Mouse (Mus musculus) liver, embryonic 18 days (tissue): ENCODE results near the gene Vmn2r83. TPM values are rescaled to one million over a fixed set of nuclear protein-coding genes. Genes with fewer than 3 reads are reported as not detected.

Experiments
- polyA plus RNA-seq: library from polyadenylated mRNA; depleted of rRNA; stranded (reverse); fragments of >200 nt; gene quantifications from 2 replicates; pipeline ENCODE4 v1.2.3, GENCODE M21; 2012; rRNA removed

The Vmn2r83 gene
- polyA plus RNA-seq, result not detected in 2 replicates

DNA sequence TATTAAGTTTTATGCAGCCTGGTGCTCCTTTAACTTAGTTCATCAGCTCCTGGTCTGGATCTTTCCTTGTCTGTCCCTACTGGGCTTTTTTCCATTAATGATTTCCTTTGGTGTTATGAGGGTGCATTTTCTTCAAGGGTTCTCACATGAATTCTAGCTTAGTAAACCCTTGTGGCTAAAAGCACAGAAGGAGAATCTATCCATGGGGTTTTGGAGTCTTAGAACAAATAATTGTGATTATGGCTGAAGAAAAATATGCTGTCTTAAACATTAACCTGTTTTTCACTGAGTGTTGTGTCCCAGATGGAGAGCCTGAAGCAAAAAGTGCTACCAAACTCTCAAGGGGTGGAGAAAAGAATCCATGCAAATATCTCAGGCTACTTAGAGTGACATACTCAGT, at the start of gene Vmn2r83:
Gene Vmn2r83, plus strand, starts transcription at position 301 of the 400 bp plus-strand sequence.

DNA sequence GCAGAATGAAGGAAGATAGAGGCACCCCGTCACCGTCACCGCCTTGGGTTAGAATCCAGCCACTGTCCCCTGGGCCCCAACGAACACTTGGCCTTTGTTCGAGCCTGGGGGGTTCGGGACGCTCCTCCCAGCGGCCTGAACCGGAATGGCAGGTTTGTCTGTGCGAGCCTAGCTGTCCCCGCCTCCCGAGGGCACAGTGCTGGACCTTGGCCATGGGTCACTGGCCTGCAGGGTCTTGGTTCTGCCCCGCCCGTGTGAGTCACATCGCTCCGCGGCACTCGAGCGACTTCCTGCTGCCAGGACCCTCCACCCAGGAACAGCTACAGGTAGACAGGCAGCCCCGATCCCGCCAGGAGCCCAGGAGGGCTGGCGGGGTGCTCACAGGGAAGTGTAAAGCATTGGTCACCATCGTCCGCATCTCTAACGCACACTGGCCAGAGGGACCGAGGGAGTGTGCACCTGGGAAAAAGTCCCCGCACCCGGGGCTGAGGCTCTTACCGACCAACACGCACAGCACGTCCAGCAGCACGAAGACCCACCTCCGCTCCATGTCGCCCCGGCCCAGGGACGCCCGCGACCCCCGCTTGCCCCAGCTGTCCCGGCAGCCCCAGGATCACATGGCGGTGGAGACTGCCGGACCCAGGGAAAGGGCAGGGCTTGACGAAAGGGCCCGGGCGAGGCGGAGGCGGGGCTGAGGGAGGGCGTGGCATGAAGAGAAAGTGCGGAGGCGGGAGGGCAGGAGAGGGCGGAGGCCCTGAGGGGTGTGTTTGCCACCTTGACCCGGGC, 64.8 kb downstream of the Vmn2r83 start, which contains the start of gene Plpp2:
Gene Plpp2, minus strand, starts transcription at position 671 of the 786 bp plus-strand sequence.

Other genes with a start within 250 kb of the Vmn2r83 start
- not detected in 2 replicates for gene Vmn2r81, start 221.0 kb upstream of the Vmn2r83 start, polyA plus RNA-seq
- not detected in 2 replicates for gene Vmn2r82, start 112.2 kb upstream of the Vmn2r83 start, polyA plus RNA-seq
- gene Plpp2, start 65.1 kb downstream of the Vmn2r83 start, polyA plus RNA-seq, result 15.1 and 15.9 TPM in 2 replicates
- gene Mier2, start 86.5 kb downstream of the Vmn2r83 start, polyA plus RNA-seq, result 20.0 and 25.1 TPM in 2 replicates
- not detected in 2 replicates for gene Theg, start 118.6 kb downstream of the Vmn2r83 start, polyA plus RNA-seq
- gene C2cd4c, start 145.3 kb downstream of the Vmn2r83 start, polyA plus RNA-seq, result 0.03 and 0.06 TPM in 2 replicates
- gene Shc2, start 169.2 kb downstream of the Vmn2r83 start, polyA plus RNA-seq, result 0.26 and 0.30 TPM in 2 replicates
- not detected in 2 replicates for gene Odf3l2, start 177.0 kb downstream of the Vmn2r83 start, polyA plus RNA-seq
- 0.08 and 0.18 TPM in 2 replicates for gene Madcam1, start 195.8 kb downstream of the Vmn2r83 start, polyA plus RNA-seq
- gene Tpgs1, start 200.6 kb downstream of the Vmn2r83 start, polyA plus RNA-seq, result 14.3 and 15.9 TPM in 2 replicates
- 75.1 and 80.8 TPM in 2 replicates for gene Cdc34, start 213.5 kb downstream of the Vmn2r83 start, polyA plus RNA-seq
- 0.06 and 0.12 TPM in 2 replicates for gene Gzmm, start 220.3 kb downstream of the Vmn2r83 start, polyA plus RNA-seq
- 793 and 830 TPM in 2 replicates for gene Bsg, start 235.8 kb downstream of the Vmn2r83 start, polyA plus RNA-seq
- gene Hcn2, start 247.9 kb downstream of the Vmn2r83 start, polyA plus RNA-seq, result 0.08 and 0.09 TPM in 2 replicates